Mouse (Mus musculus) Muller cell, postnatal 12 days (primary cell): ENCODE data around the gene Stkld1.
"Not testable (repeated sequence)": the region's sequence is repeated elsewhere in the genome, so short reads cannot be mapped to it uniquely, and the experiment has no call there.

ENCODE experiments used
- DNase-seq: peaks from one replicate; pipeline ENCODE4 v3.0.0-alpha.2; 2015; ENCODE audit errors: inconsistent ontology term

Stkld1 gene

GRCm38 (mm10) chr2:26933304-26934055, at the start of gene Stkld1, which contains the start of gene Surf4:
TSS of gene Stkld1 (plus strand) at chr2:26934047.
TSS of gene Surf4 (minus strand) at chr2:26933928.
- peak; percentile 97 for DNase-seq

GRCm38 (mm10) chr2:26885541-26885940, 48.3 kb upstream of the Stkld1 start:
- DNase-seq: not testable (repeated sequence)

GRCm38 (mm10) chr2:26886170-26886569, 47.7 kb upstream of the Stkld1 start:
- not testable (repeated sequence) for DNase-seq

DNA sequence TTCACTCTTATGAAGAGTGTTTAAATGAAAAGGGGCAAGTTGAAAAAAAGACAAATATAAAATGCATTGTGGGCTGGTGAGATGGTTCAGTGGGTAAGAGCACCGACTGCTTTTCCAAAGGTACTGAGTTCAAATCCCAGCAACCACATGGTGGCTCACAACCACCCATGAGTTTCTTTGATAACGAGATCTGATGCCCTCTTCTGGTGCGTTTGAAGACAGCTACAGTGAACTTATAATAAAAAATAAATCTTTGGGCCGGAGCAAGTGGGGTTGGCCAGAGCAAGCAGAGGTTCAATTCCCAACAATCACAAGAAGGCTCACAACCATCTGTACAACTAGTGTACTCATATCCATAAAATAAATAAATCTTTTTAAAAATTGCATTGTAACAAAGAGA, 37.9 kb upstream of the Stkld1 start:
- DNase-seq: no peak

DNA sequence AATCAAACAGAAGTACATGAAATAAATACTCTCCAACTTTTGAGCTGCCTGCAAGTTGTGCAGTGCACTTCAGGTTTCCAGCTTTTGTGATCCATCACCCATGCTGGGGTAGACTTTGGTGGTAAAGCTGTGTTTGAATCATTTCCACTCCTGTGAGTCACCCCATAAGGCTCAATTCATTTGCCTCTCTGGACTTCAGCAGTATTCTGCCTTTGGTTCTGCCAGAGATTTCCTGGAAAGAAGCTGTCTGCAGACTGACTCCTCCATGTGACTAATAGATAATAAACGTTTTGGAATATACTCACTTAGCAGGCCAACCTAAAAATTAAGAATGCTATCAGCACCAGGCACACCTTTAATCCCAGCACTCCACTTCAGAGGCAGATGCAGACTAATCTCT, 33.1 kb upstream of the Stkld1 start:
- DNase-seq: no peak

GRCm38 (mm10) chr2:26901834-26902400, 31.9 kb upstream of the Stkld1 start:
- no peak for DNase-seq

DNA sequence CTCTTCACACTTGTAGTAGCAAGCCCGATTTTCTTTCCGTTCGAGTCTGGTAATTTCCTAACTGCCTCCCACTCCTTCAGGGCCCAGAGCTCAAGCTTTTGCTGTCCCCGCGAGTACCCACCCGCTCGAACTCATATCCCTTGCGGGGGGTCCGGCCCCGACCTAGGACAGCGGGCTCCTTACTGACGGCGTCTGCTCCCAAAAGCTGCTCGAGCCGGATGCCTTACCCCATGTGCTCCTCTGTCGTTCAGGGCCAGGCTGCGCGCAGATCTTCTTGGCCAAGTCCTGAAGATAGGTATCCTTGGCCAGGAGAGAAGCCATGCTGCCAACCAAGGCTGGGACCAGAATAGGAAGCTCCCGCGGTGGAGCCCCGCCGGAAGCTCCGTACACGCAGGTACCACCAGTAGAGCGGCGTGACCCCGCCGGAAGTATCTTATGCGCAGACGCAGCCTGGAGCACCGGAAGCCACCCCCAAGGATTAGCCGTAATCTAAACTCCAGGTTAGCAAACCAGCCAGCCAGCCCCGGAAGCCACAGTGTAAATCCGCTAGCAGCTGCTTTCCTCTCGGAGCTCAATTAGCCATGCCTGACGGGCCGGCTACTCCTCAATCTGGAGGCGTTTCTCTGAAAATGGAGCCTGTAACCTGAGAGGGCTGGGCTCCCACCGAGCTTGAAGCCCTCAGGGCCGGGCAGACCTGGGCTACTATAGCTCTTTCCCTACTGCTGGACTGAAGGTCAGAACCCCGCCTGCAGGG, 31.2 kb upstream of the Stkld1 start, which contains the start of gene Surf6:
Gene Surf6 (minus strand): TSS at position 413 of the 754 bp plus-strand sequence.
- peak; percentile 90 for DNase-seq

DNA sequence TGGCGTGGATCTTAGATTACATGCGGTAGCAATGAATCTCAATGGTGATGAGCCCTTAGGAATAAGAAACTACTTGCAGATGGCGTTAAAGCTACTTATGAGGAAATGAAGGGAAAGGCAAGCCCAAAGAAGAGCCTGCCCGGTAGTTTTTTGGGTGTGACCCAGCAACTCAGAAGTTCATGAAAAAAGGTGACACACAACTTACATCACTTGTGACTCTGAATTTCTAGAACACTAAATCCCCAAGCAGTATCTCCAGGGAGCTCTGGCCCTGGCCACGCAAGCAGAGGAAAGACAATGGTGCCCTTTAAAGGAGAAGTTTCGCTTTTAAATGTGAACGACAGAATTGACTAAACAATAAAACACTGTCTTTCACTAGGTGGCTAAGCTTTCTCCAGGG, 30.5 kb upstream of the Stkld1 start:
- DNase-seq: no peak

DNA sequence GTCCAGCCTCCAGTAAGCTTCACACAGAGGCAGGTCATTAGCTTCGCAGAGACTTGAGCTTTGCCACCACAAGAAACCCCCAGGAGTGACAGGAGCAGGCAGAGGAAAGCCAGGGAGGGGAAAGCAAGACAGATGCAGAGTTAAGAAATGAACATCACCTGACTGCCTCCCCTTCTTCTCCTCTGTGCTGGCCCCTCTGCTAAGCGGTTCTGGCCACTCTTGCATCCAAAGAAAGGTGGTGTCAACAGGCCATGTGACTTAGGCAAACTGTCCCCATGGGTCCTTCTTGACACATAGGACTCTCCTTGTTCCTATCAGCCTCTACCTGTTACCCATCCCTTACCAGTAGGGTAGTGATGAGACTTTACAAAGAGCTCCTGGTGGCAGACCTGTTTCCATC, 27.9 kb upstream of the Stkld1 start:
- DNase-seq: no peak

- no peak for DNase-seq
Observed at GRCm38 (mm10) chr2:26906431-26906830, 27.4 kb upstream of the Stkld1 start.

DNA sequence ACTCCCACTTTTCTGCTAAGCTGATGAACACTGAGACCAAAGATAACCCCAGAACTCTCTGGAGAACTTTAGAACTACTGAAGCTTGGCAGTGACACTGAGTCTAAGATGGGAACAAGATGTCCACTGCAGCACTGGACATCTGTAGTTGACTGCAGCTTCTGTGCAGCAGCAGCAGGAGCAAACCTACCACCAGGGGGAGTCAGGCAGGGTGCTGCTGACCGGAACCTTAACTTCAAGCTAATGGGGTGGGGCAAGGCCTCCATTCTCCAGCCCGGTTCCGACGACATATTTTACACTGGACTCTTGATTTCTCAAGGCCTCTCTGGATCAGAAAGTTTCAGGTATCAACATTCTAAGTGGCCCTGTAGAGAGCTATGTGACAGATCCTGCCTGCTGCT, 26.7 kb upstream of the Stkld1 start:
- DNase-seq: no peak

DNA sequence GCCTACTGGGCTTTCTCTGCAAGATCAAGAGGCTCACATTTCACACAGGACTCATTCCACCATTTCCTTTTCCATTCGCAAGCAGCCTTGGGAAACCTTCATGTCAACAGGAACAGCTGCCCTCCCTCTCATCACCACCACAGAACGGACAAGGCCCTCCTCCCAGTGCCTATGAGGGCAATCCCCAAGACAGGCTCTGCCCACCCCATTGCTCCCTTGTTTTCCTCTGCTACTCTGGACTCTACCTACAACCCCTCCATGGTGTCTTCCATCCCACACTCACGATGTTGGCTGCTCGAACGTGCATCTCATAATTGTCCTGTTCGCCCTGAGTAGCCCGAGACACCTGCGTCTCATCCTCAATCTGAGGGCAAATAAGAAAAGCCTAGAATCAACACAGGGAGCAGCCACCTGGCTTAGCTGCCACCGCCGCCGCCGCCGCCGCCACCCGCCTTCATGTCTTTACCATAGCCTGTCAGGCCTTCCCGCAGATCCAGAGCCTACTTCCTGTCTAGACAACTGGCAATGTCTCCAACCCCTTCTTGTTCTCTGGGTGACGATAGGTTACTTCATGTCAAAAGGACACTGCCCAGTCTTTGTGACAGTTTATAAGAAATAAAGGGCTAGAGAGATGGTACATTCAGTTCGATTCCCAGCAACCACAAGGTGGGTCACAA, 25.0 kb upstream of the Stkld1 start:
- no peak for DNase-seq

GRCm38 (mm10) chr2:26909387-26909784, 24.5 kb upstream of the Stkld1 start:
- DNase-seq: no peak

DNA sequence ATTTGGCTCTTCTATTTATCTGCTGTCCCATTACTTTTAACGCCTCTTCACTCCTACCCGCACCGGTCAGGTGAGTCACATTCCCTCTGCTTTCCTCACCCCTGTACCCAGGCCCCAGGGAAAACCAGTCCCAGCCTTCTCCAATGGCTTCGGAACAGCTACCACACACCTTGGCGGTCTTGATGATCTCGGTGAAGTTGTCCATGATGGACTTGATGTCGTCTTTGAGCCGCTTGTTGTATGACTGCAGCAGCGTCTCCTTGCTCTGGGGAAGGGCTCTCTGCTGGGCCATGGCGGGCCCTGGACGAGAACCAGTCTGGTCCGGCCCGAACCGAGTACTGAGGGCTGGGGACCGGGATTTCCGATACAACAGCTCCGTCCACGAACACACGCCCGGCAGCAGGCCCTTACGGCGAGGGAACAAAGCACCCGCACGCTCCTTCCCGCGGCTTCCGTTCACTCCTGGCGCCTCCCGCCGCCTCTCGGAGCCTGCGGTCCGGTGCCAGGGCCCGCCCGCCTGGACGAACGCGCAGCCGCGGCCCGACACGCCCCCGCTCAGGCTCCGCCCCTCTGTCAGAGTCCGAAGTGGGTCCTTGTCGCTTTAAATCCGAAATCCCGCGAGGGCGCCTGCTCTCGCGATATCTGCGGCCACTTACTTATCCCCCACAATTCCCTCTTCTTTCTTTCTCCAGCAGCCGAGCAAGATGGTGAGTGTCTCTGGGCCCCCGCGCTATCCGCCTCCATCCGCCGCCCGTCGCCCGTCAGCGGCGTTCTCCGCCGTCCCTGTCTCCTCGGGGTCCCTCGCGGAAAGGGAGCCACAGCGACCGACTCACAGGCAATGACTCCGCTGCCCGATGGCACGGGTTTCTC, 23.5 kb upstream of the Stkld1 start, which contains the start of the genes Med22 and Rpl7a:
Gene Med22 (minus strand): TSS at position 554 of the 870 bp plus-strand sequence.
Gene Rpl7a (plus strand): TSS at position 641 of the 870 bp plus-strand sequence.
- DNase-seq: peak; percentile 99

- no peak for DNase-seq
Observed at GRCm38 (mm10) chr2:26910994-26911765, 22.7 kb upstream of the Stkld1 start.

GRCm38 (mm10) chr2:26912253-26912770, 21.5 kb upstream of the Stkld1 start:
- no peak for DNase-seq

- no peak for DNase-seq
Observed at GRCm38 (mm10) chr2:26913416-26914147, 20.3 kb upstream of the Stkld1 start.

- no peak for DNase-seq
Observed at GRCm38 (mm10) chr2:26914148-26914941, 19.5 kb upstream of the Stkld1 start.
